Mouse (Mus musculus): ENCODE results near the gene Atp2b1. TPM values are rescaled to one million over a fixed set of nuclear protein-coding genes. Genes with fewer than 3 reads are reported as not detected.

The Atp2b1 gene
- polyA plus RNA-seq (2015; fragmentation: Nextera tagmentation; extraction: Ambion mirVana), result 160 and 175 TPM in 2 replicates

GRCm38 (mm10) chr10:98913961-98914809 lies at the start of gene Atp2b1:
Gene Atp2b1, plus strand, starts transcription at chr10:98914406.
- Histone ChIP-seq H3K36me3 (no peaks in the 10 kb centered on the region), H3K9ac (replicated peaks) (peak within 1 kb of the TSS; percentile 94), H3K27ac (peak within 1 kb of the TSS; percentile 99), H3K27me3 (peaks cover 6% of the 10 kb centered on the region; the same call in 1 of the 2 replicates), H3K4me2 (replicated peaks) (peak within 1 kb of the TSS; percentile 78), H3K4me1 (replicated peaks) (peaks cover 21% of the 10 kb centered on the region), H3K4me3 (replicated peaks) (peak within 1 kb of the TSS; percentile 92), H3K9me3 (no peaks in the 10 kb centered on the region)
- peak; percentile 94 for ATAC-seq
- WGBS, result under 1% methylated on average over 93 of the region's 120 CpGs

- 85% methylated on average over 3 of the region's 3 CpGs for WGBS
- no peaks in the 10 kb centered on the region for H3K4me1 ChIP-seq (replicated peaks)
- H3K27ac ChIP-seq, result no peak overlapping the region
- H3K4me3 ChIP-seq (replicated peaks), result no peak overlapping the region
- H3K27me3 ChIP-seq, result no peaks in the 10 kb centered on the region
- H3K9ac ChIP-seq (replicated peaks), result no peak overlapping the region
- H3K9me3 ChIP-seq, result no peaks in the 10 kb centered on the region
- no peak overlapping the region for H3K4me2 ChIP-seq (replicated peaks)
- no peaks in the 10 kb centered on the region for H3K36me3 ChIP-seq
- ATAC-seq, result no peak
These were observed 49.4 kb upstream of the Atp2b1 start for GRCm38 (mm10) chr10:98864851-98865250.

GRCm38 (mm10) chr10:98866836-98867370 lies 47.3 kb upstream of the Atp2b1 start:
- Histone ChIP-seq H3K36me3 (no peaks in the 10 kb centered on the region), H3K9me3 (no peaks in the 10 kb centered on the region), H3K4me2 (replicated peaks) (no peak overlapping the region), H3K27me3 (no peaks in the 10 kb centered on the region), H3K4me3 (replicated peaks) (no peak overlapping the region), H3K4me1 (replicated peaks) (no peaks in the 10 kb centered on the region), H3K27ac (no peak overlapping the region), H3K9ac (replicated peaks) (no peak overlapping the region)
- no peak for ATAC-seq
- 96% methylated on average over 5 of the region's 5 CpGs for WGBS

GRCm38 (mm10) chr10:98868351-98868908 lies 45.8 kb upstream of the Atp2b1 start:
- no peak for ATAC-seq
- H3K9ac ChIP-seq (replicated peaks), result no peak overlapping the region
- H3K4me2 ChIP-seq (replicated peaks), result no peak overlapping the region
- no peak overlapping the region for H3K27ac ChIP-seq
- WGBS, result 83% methylated on average over 4 of the region's 4 CpGs
- no peaks in the 10 kb centered on the region for H3K4me1 ChIP-seq (replicated peaks)
- no peaks in the 10 kb centered on the region for H3K27me3 ChIP-seq
- H3K4me3 ChIP-seq (replicated peaks), result no peak overlapping the region
- H3K36me3 ChIP-seq, result no peaks in the 10 kb centered on the region
- no peaks in the 10 kb centered on the region for H3K9me3 ChIP-seq

GRCm38 (mm10) chr10:98877855-98878254 lies 36.4 kb upstream of the Atp2b1 start:
- Histone ChIP-seq H3K9ac (replicated peaks) (no peak overlapping the region), H3K4me1 (replicated peaks) (no peaks in the 10 kb centered on the region), H3K4me2 (replicated peaks) (no peak overlapping the region), H3K27ac (no peak overlapping the region), H3K9me3 (no peaks in the 10 kb centered on the region), H3K4me3 (replicated peaks) (no peak overlapping the region), H3K36me3 (no peaks in the 10 kb centered on the region), H3K27me3 (no peaks in the 10 kb centered on the region)
- no peak for ATAC-seq
- whole genome bisulfite sequencing, result 52% methylated on average over 3 of the region's 3 CpGs

- no peaks in the 10 kb centered on the region for H3K9me3 ChIP-seq
- no peak overlapping the region for H3K9ac ChIP-seq (replicated peaks)
- 65% methylated on average over 2 of the region's 2 CpGs for WGBS
- no peaks in the 10 kb centered on the region for H3K36me3 ChIP-seq
- H3K4me1 ChIP-seq (replicated peaks), result no peaks in the 10 kb centered on the region
- no peak overlapping the region for H3K4me2 ChIP-seq (replicated peaks)
- no peak overlapping the region for H3K27ac ChIP-seq
- H3K27me3 ChIP-seq, result no peaks in the 10 kb centered on the region
- ATAC-seq, result no peak
- no peak overlapping the region for H3K4me3 ChIP-seq (replicated peaks)
These were observed 35.6 kb upstream of the Atp2b1 start for GRCm38 (mm10) chr10:98878636-98879035.

- Histone ChIP-seq H3K4me1 (replicated peaks) (no peaks in the 10 kb centered on the region), H3K9me3 (no peaks in the 10 kb centered on the region), H3K4me2 (replicated peaks) (no peak overlapping the region), H3K9ac (replicated peaks) (no peak overlapping the region), H3K4me3 (replicated peaks) (no peak overlapping the region), H3K27ac (no peak overlapping the region), H3K27me3 (no peaks in the 10 kb centered on the region), H3K36me3 (no peaks in the 10 kb centered on the region)
- no peak for ATAC-seq
- 90% methylated on average over 8 of the region's 8 CpGs for WGBS
These were observed 34.1 kb upstream of the Atp2b1 start for GRCm38 (mm10) chr10:98880057-98880456.

GRCm38 (mm10) chr10:98880711-98881110 lies 33.5 kb upstream of the Atp2b1 start:
- no peak overlapping the region for H3K4me3 ChIP-seq (replicated peaks)
- no peaks in the 10 kb centered on the region for H3K4me1 ChIP-seq (replicated peaks)
- no peak overlapping the region for H3K9ac ChIP-seq (replicated peaks)
- H3K36me3 ChIP-seq, result no peaks in the 10 kb centered on the region
- WGBS, result 84% methylated on average over 2 of the region's 2 CpGs
- H3K27ac ChIP-seq, result no peak overlapping the region
- no peak overlapping the region for H3K4me2 ChIP-seq (replicated peaks)
- H3K9me3 ChIP-seq, result no peaks in the 10 kb centered on the region
- no peaks in the 10 kb centered on the region for H3K27me3 ChIP-seq
- no peak for ATAC-seq

GRCm38 (mm10) chr10:98881492-98881891 lies 32.7 kb upstream of the Atp2b1 start:
- WGBS, result 90% methylated on average over 6 of the region's 6 CpGs
- no peaks in the 10 kb centered on the region for H3K27me3 ChIP-seq
- no peak overlapping the region for H3K9ac ChIP-seq (replicated peaks)
- no peaks in the 10 kb centered on the region for H3K9me3 ChIP-seq
- no peak overlapping the region for H3K4me2 ChIP-seq (replicated peaks)
- no peaks in the 10 kb centered on the region for H3K4me1 ChIP-seq (replicated peaks)
- H3K4me3 ChIP-seq (replicated peaks), result no peak overlapping the region
- H3K36me3 ChIP-seq, result no peaks in the 10 kb centered on the region
- ATAC-seq, result no peak
- H3K27ac ChIP-seq, result no peak overlapping the region

GRCm38 (mm10) chr10:98882587-98882986 lies 31.6 kb upstream of the Atp2b1 start:
- Histone ChIP-seq H3K9me3 (no peaks in the 10 kb centered on the region), H3K9ac (replicated peaks) (no peak overlapping the region), H3K27ac (no peak overlapping the region), H3K27me3 (no peaks in the 10 kb centered on the region), H3K4me1 (replicated peaks) (no peaks in the 10 kb centered on the region), H3K36me3 (no peaks in the 10 kb centered on the region), H3K4me3 (replicated peaks) (no peak overlapping the region), H3K4me2 (replicated peaks) (no peak overlapping the region)
- 90% methylated on average over 5 of the region's 5 CpGs for WGBS
- ATAC-seq, result no peak

GRCm38 (mm10) chr10:98884445-98884844 lies 29.8 kb upstream of the Atp2b1 start:
- no peak overlapping the region for H3K4me2 ChIP-seq (replicated peaks)
- whole genome bisulfite sequencing, result 87% methylated on average over 2 of the region's 2 CpGs
- H3K36me3 ChIP-seq, result no peaks in the 10 kb centered on the region
- no peaks in the 10 kb centered on the region for H3K27me3 ChIP-seq
- no peak overlapping the region for H3K9ac ChIP-seq (replicated peaks)
- H3K4me1 ChIP-seq (replicated peaks), result no peaks in the 10 kb centered on the region
- H3K9me3 ChIP-seq, result no peaks in the 10 kb centered on the region
- no peak overlapping the region for H3K4me3 ChIP-seq (replicated peaks)
- no peak overlapping the region for H3K27ac ChIP-seq
- ATAC-seq, result no peak

GRCm38 (mm10) chr10:98886770-98887271 lies 27.4 kb upstream of the Atp2b1 start:
- Histone ChIP-seq H3K27ac (no peak overlapping the region), H3K4me3 (replicated peaks) (no peak overlapping the region), H3K36me3 (no peaks in the 10 kb centered on the region), H3K4me1 (replicated peaks) (no peaks in the 10 kb centered on the region), H3K9me3 (no peaks in the 10 kb centered on the region; the same call in 1 of the 2 replicates), H3K4me2 (replicated peaks) (no peak overlapping the region), H3K9ac (replicated peaks) (no peak overlapping the region), H3K27me3 (no peaks in the 10 kb centered on the region)
- no peak for ATAC-seq
- WGBS, result 93% methylated on average over 3 of the region's 3 CpGs

Measured in midbrain, embryonic 13.5 days (tissue).